Mouse (Mus musculus) kidney, adult 2 months (tissue): ENCODE data around the gene Lysmd2.

Experiments used
- CTCF ChIP-seq: fragments of 200-500 bp; conservative IDR thresholded peaks from 2 replicates; pipeline ENCODE4 v1.5.1; 2011; ENCODE audit warnings: low read depth, mild to moderate bottlenecking, control low read depth, low read length, moderate library complexity, mixed read lengths; ENCODE audit not compliant: insufficient read depth, insufficient read length
- POLR2A ChIP-seq: fragments of 200-500 bp; IDR thresholded peaks from one replicate; pipeline ENCODE4 v1.6.1; 2011; ENCODE audit warnings: low read depth, low read length, control low read depth

DNA sequence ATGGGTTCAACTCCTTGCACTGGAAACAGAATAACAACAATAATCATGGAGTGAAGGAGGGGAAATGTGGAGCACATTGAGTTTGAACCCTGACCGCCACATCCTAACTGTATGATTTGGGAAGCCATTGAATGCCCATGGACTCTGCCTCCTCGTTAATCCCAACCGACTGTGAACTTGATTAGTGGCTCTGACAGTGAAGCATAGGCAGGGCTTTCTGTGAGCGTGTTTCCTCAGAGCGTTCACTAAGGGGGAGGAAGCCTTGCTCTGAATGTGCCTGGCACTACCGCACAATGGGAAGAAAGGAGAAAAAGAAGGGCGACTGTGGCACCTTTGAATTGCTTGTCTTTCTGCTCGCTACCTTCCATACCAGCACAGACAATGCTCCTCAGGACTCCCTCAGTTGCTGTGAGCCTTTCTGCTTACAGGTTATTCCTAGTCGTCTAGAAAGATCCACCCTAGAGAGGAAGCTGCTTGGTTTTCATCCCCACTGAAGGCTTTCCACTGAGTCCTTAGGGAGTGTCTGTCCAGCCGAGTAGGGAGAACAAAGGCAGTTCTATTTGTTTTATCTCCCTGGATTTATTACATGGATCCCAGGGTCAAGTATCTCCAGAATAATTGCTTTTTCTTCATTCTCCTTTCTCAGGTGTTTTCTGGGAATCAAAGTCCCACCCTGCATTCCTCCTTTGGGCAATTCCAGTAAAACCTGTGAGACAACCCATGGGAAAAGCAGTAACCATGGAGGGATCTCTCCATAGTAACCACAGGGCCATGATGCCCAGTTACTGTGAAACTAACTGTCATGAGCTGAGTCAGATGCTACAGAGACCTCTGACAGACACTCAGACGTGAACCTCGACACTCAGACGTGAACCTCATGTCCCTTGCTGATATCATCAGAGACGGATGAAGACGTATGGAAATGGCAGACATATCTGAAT lies 35.4 kb upstream of the Lysmd2 start:
- TF ChIP-seq CTCF: no peak
- no peak for TF ChIP-seq POLR2A
